27 mouse cellular contexts compared by ENCODE assay signal in the genomic region with DNA sequence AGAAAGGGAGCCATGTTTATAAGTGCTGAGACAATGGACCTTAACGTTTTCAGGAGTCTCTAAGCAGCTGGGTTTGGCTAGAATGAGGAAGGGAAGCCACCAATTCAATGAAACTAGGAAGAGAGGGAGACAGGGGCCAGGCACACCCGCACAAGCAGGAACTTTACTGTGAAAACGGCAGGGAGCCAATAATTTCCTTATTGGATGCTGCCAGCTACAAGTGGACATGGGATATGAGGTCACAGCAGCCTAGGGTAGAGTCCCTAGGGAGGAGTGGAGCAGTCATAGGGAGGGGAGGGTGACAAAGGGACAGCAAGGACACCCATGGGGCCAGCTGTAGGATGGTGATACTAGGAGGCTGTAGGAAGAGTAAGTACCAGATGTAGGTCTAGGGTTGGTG. TPM values are rescaled to one million over a fixed set of nuclear protein-coding genes. Genes with fewer than 3 reads are reported as not detected.
A peak's percentile ranks its signal among the peaks of the same experiment; 100 is the strongest.
DNase-seq lines count a peak whose midpoint lies in the region; ATAC-seq and TF ChIP-seq lines count a peak whose summit lies in the region.
"Had no signal": no experiment of that assay in that cellular context is flagged by ENCODE, and none has a peak within 500 bp of the region (broad histone marks: within the 10 kb centered on the region; RNA-seq: fewer than 3 reads in every experiment).

No protein-coding gene starts in this region.

- no peaks in the 10 kb centered on the region for H3K9me3 ChIP-seq in heart, embryonic 15.5 days (replicated peaks)
- no peaks in the 10 kb centered on the region for H3K9me3 ChIP-seq in liver, embryonic 13.5 days (replicated peaks)
- no peaks in the 10 kb centered on the region for H3K9me3 ChIP-seq in liver, embryonic 11.5 days (ENCODE audit: control insufficient read depth, low read length)
- no peaks in the 10 kb centered on the region for H3K9me3 ChIP-seq in hindbrain, embryonic 11.5 days (ENCODE audit: control insufficient read depth, low read length)
- H3K9me3 ChIP-seq: embryonic facial prominence, embryonic 13.5 days; forebrain, embryonic 12.5 days; G1E; hindbrain, embryonic 10.5 days; limb, embryonic 15.5 days; midbrain, embryonic 12.5 days; neural tube, embryonic 15.5 days had no signal

- peaks cover 9% of the 10 kb centered on the region for H3K36me3 ChIP-seq in heart, embryonic 15.5 days
- peaks cover 10% of the 10 kb centered on the region for H3K36me3 ChIP-seq in heart, adult 2 months (ENCODE audit: control insufficient read depth, insufficient read depth, low read length)
- peaks cover 15% of the 10 kb centered on the region for H3K36me3 ChIP-seq in liver, embryonic 13.5 days
- peaks cover 8% of the 10 kb centered on the region; the same call in 1 of the 2 replicates for H3K36me3 ChIP-seq in liver, embryonic 11.5 days (ENCODE audit: control insufficient read depth, insufficient read depth, low read length)
- H3K36me3 ChIP-seq in hindbrain, embryonic 11.5 days (ENCODE audit: control insufficient read depth, insufficient read depth, low read length) = no peaks in the 10 kb centered on the region
- H3K36me3 ChIP-seq: forebrain, embryonic 12.5 days; midbrain, embryonic 12.5 days; neural tube, embryonic 15.5 days had no signal

- H3K79me2 ChIP-seq in heart, adult 2 months (replicated peaks; ENCODE audit: control insufficient read depth, insufficient read depth, low read length) = no peaks in the 10 kb centered on the region; the same call in 1 of the 2 replicates

- H3K27me3 ChIP-seq in heart, embryonic 15.5 days = no peaks in the 10 kb centered on the region
- H3K27me3 ChIP-seq in heart, adult 2 months (ENCODE audit: control insufficient read depth, insufficient read depth, low read length) = no peaks in the 10 kb centered on the region
- H3K27me3 ChIP-seq in liver, embryonic 13.5 days = no peaks in the 10 kb centered on the region
- H3K27me3 ChIP-seq in liver, embryonic 11.5 days (replicated peaks; ENCODE audit: control insufficient read depth, insufficient read depth, low read length) = no peaks in the 10 kb centered on the region
- no peaks in the 10 kb centered on the region for H3K27me3 ChIP-seq in hindbrain, embryonic 11.5 days (ENCODE audit: control insufficient read depth, insufficient read depth, low read length)
- H3K27me3 ChIP-seq: CH12.LX; embryonic facial prominence, embryonic 13.5 days; limb, embryonic 15.5 days; neural tube, embryonic 15.5 days; Patski had no signal

- intact Hi-C loops in heart, adult 2 months (cut with DNase I) = loop anchor here (5.0 kb wide), 2 partner anchors 161 to 309 kb away; no protein-coding TSS in a partner anchor

- no peak overlapping the region for H3K9ac ChIP-seq in heart, embryonic 15.5 days
- no peak overlapping the region for H3K9ac ChIP-seq in heart, adult 2 months (ENCODE audit: low read depth, low read length)
- 0 out of 2 replicates have a peak overlapping the region, but pooled peaks have one; percentile 80 for H3K9ac ChIP-seq in liver, embryonic 13.5 days
- no peak overlapping the region for H3K9ac ChIP-seq in liver, embryonic 11.5 days (ENCODE audit: low read depth, low read length)
- H3K9ac ChIP-seq in hindbrain, embryonic 11.5 days (ENCODE audit: low read depth, low read length) = no peak overlapping the region
- H3K9ac ChIP-seq: embryonic facial prominence, embryonic 13.5 days; forebrain, embryonic 12.5 days; limb, embryonic 15.5 days; midbrain, embryonic 12.5 days; neural tube, embryonic 15.5 days had no signal

- no peak for DNase-seq in heart, adult 2 months
- no peak for DNase-seq in liver, embryonic 13.5 days
- DNase-seq in liver, embryonic 11.5 days (ENCODE audit: low spot score) = no peak
- DNase-seq in lung, postnatal 10 days = peak; percentile 67
- no peak for DNase-seq in hindbrain, embryonic 11.5 days (ENCODE audit: low spot score)
- DNase-seq: adrenal gland, adult 2 months; B cell, adult 2 months; cerebellum, adult 8-10 months; cerebellum, postnatal 36 days; embryo, embryonic 11 days; thymus, adult 18-20 months; thymus, postnatal 36 days had no signal

- no peak overlapping the region for H3K4me3 ChIP-seq in heart, embryonic 15.5 days
- no peak overlapping the region for H3K4me3 ChIP-seq in heart, adult 2 months
- no peak overlapping the region for H3K4me3 ChIP-seq in liver, embryonic 13.5 days (replicated peaks)
- no peak overlapping the region for H3K4me3 ChIP-seq in liver, embryonic 11.5 days (ENCODE audit: low read depth, low read length)
- no peak overlapping the region for H3K4me3 ChIP-seq in bone marrow macrophage, adult 2 months (ENCODE audit: insufficient read depth, low read length)
- no peak overlapping the region for H3K4me3 ChIP-seq in hindbrain, embryonic 11.5 days (ENCODE audit: low read depth, low read length)
- H3K4me3 ChIP-seq: embryonic facial prominence, embryonic 13.5 days; erythroblast, embryonic 14.5 days; forebrain, embryonic 12.5 days; hindbrain, embryonic 10.5 days; left cerebral cortex, adult 2 months; limb, embryonic 15.5 days; midbrain, embryonic 12.5 days; neural tube, embryonic 15.5 days had no signal

- ATAC-seq in heart, embryonic 15.5 days (replicated peaks; ENCODE audit: insufficient number of reproducible peaks, insufficient read depth, low FRiP score, low read depth) = no peak
- ATAC-seq in liver, embryonic 13.5 days (ENCODE audit: low read depth) = no peak
- no peak for ATAC-seq in liver, embryonic 11.5 days (replicated peaks; ENCODE audit: low FRiP score)
- no peak for ATAC-seq in hindbrain, embryonic 11.5 days (ENCODE audit: low FRiP score)
- ATAC-seq: hindbrain, postnatal 0 days; intestine, embryonic 16.5 days; Patski had no signal

- peaks cover 48% of the 10 kb centered on the region for H3K4me1 ChIP-seq in heart, embryonic 15.5 days (replicated peaks)
- H3K4me1 ChIP-seq in heart, adult 2 months (ENCODE audit: control insufficient read depth, insufficient read depth, low read length) = peaks cover 16% of the 10 kb centered on the region
- H3K4me1 ChIP-seq in liver, embryonic 13.5 days (replicated peaks) = peaks cover 75% of the 10 kb centered on the region
- H3K4me1 ChIP-seq in liver, embryonic 11.5 days (replicated peaks; ENCODE audit: control insufficient read depth, insufficient read depth, low read length) = peaks cover 41% of the 10 kb centered on the region
- H3K4me1 ChIP-seq in bone marrow macrophage, adult 2 months (ENCODE audit: control insufficient read depth, insufficient read depth, low read length) = peaks cover 40% of the 10 kb centered on the region
- no peaks in the 10 kb centered on the region for H3K4me1 ChIP-seq in hindbrain, embryonic 11.5 days (replicated peaks; ENCODE audit: control insufficient read depth, insufficient read depth, low read length)

- H3K27ac ChIP-seq in heart, embryonic 15.5 days = peak overlapping the region; percentile 97
- no peak overlapping the region for H3K27ac ChIP-seq in heart, adult 2 months
- peak overlapping the region; percentile 93 for H3K27ac ChIP-seq in liver, embryonic 13.5 days
- H3K27ac ChIP-seq in liver, embryonic 11.5 days (ENCODE audit: low read depth, low read length) = no peak overlapping the region
- H3K27ac ChIP-seq in bone marrow macrophage, adult 2 months (ENCODE audit: insufficient read depth, low read depth, low read length) = peak overlapping the region; percentile 17; the same call in 1 of the 2 replicates
- no peak overlapping the region for H3K27ac ChIP-seq in hindbrain, embryonic 11.5 days (ENCODE audit: low read depth, low read length)
- H3K27ac ChIP-seq: forebrain, embryonic 12.5 days; hindbrain, embryonic 10.5 days; hindbrain, postnatal 0 days; left cerebral cortex, adult 2 months; limb, embryonic 15.5 days; midbrain, embryonic 12.5 days; neural tube, embryonic 15.5 days had no signal

- H3K4me2 ChIP-seq in heart, embryonic 15.5 days = no peak overlapping the region
- H3K4me2 ChIP-seq in liver, embryonic 13.5 days = no peak overlapping the region
- no peak overlapping the region for H3K4me2 ChIP-seq in liver, embryonic 11.5 days
- no peak overlapping the region for H3K4me2 ChIP-seq in hindbrain, embryonic 11.5 days (replicated peaks; ENCODE audit: low read depth, low read length)
- H3K4me2 ChIP-seq: embryonic facial prominence, embryonic 13.5 days; forebrain, embryonic 12.5 days; limb, embryonic 15.5 days; midbrain, embryonic 12.5 days; neural tube, embryonic 15.5 days had no signal

- TF ChIP-seq CTCF in heart, adult 2 months (IDR thresholded peaks at IDR 0.05) = no peak
- TF ChIP-seq CTCF in bone marrow macrophage, adult 2 months (IDR thresholded peaks at IDR 0.05; ENCODE audit: low read depth, low read length) = no peak

- WGBS in heart, embryonic 15.5 days = 55% methylated on average over 3 of the region's 3 CpGs
- WGBS in heart, adult 2 months = 28% methylated on average over 3 of the region's 3 CpGs
- 46% methylated on average over 3 of the region's 3 CpGs for whole genome bisulfite sequencing in liver, embryonic 13.5 days (ENCODE audit: insufficient replicate concordance)
- 56% methylated on average over 3 of the region's 3 CpGs for WGBS in liver, embryonic 11.5 days
- 82% methylated on average over 3 of the region's 3 CpGs for WGBS in hindbrain, embryonic 11.5 days

- no peak for TF ChIP-seq EP300 in heart, adult 2 months (IDR thresholded peaks at IDR 0.05; ENCODE audit: insufficient read depth, low read depth, low read length)

- TF ChIP-seq POLR2A in heart, adult 2 months (IDR thresholded peaks at IDR 0.05; ENCODE audit: insufficient read depth, low read depth, low read length) = no peak
- no peak for TF ChIP-seq POLR2A in bone marrow macrophage, adult 2 months (IDR thresholded peaks at IDR 0.05; ENCODE audit: borderline replicate concordance, low read depth, low read length)

RNA-seq across cellular contexts. Expression of a gene that starts 6.1 kb away (rescaled TPM):
- 1.7 and 3.0 TPM in 2 replicates for polyA plus RNA-seq in heart, embryonic 15.5 days (2015; fragmentation: Nextera tagmentation; extraction: Ambion mirVana)
- total RNA-seq in heart, adult 2 months (2021) = under 1 TPM; 0.59 to 0.81 TPM
- polyA plus RNA-seq in heart, adult 2 months (2012; rRNA removed) = 0.59 and 0.61 TPM in 2 replicates
- polyA plus RNA-seq in liver, embryonic 13.5 days (2015; fragmentation: Nextera tagmentation; extraction: Ambion mirVana) = 0.78 and 0.88 TPM in 2 replicates
- polyA plus RNA-seq in liver, embryonic 11.5 days (2014; fragmentation: Nextera tagmentation; extraction: Ambion mirVana) = 0.80 and 0.84 TPM in 2 replicates
- 0.57 and 0.68 TPM in 2 replicates for polyA plus RNA-seq in bone marrow macrophage, adult 2 months (2012; ENCODE audit: insufficient read depth, insufficient read length, missing spikeins)
- 0.53 and 1.0 TPM in 2 replicates for polyA plus RNA-seq in hindbrain, embryonic 11.5 days (2014; fragmentation: Nextera tagmentation; extraction: Ambion mirVana)

RNA-seq across cellular contexts. Expression of a gene that starts 6.3 kb away (rescaled TPM):
- 34.9 and 37.2 TPM in 2 replicates for polyA plus RNA-seq in heart, embryonic 15.5 days (2015; fragmentation: Nextera tagmentation; extraction: Ambion mirVana)
- 10 to 100 TPM in 1 of 2 experiments, 1 to 10 TPM in 1; 7.6 to 10.2 TPM for total RNA-seq in heart, adult 2 months (2021)
- polyA plus RNA-seq in heart, adult 2 months (2012; rRNA removed) = 12.2 and 14.0 TPM in 2 replicates
- 20.7 and 21.7 TPM in 2 replicates for polyA plus RNA-seq in liver, embryonic 13.5 days (2015; fragmentation: Nextera tagmentation; extraction: Ambion mirVana)
- polyA plus RNA-seq in liver, embryonic 11.5 days (2014; fragmentation: Nextera tagmentation; extraction: Ambion mirVana) = 23.0 and 24.3 TPM in 2 replicates
- polyA plus RNA-seq in bone marrow macrophage, adult 2 months (2012; ENCODE audit: insufficient read depth, insufficient read length, missing spikeins) = 22.1 and 24.7 TPM in 2 replicates
- polyA plus RNA-seq in hindbrain, embryonic 11.5 days (2014; fragmentation: Nextera tagmentation; extraction: Ambion mirVana) = 18.4 and 21.0 TPM in 2 replicates

RNA-seq across cellular contexts. Expression of a gene that starts 19.5 kb away (rescaled TPM):
- 19.0 and 21.9 TPM in 2 replicates for polyA plus RNA-seq in heart, embryonic 15.5 days (2015; fragmentation: Nextera tagmentation; extraction: Ambion mirVana)
- total RNA-seq in heart, adult 2 months (2021) = 1 to 10 TPM; 3.5 to 6.2 TPM
- polyA plus RNA-seq in heart, adult 2 months (2012; rRNA removed) = 6.9 TPM in 2 replicates
- polyA plus RNA-seq in liver, embryonic 13.5 days (2015; fragmentation: Nextera tagmentation; extraction: Ambion mirVana) = 31.4 and 31.7 TPM in 2 replicates
- 20.6 and 21.5 TPM in 2 replicates for polyA plus RNA-seq in liver, embryonic 11.5 days (2014; fragmentation: Nextera tagmentation; extraction: Ambion mirVana)
- 19.5 and 20.9 TPM in 2 replicates for polyA plus RNA-seq in bone marrow macrophage, adult 2 months (2012; ENCODE audit: insufficient read depth, insufficient read length, missing spikeins)
- polyA plus RNA-seq in hindbrain, embryonic 11.5 days (2014; fragmentation: Nextera tagmentation; extraction: Ambion mirVana) = 20.7 and 22.2 TPM in 2 replicates

RNA-seq across cellular contexts. Expression of a gene that starts 30.0 kb away (rescaled TPM):
- 0.29 TPM in 2 replicates for polyA plus RNA-seq in heart, embryonic 15.5 days (2015; fragmentation: Nextera tagmentation; extraction: Ambion mirVana)
- total RNA-seq in heart, adult 2 months (2021) = under 1 TPM; 0.10 to 0.14 TPM
- 0.20 and 0.21 TPM in 2 replicates for polyA plus RNA-seq in heart, adult 2 months (2012; rRNA removed)
- 0.08 and 0.12 TPM in 2 replicates for polyA plus RNA-seq in liver, embryonic 13.5 days (2015; fragmentation: Nextera tagmentation; extraction: Ambion mirVana)
- 0.33 and 0.40 TPM in 2 replicates for polyA plus RNA-seq in liver, embryonic 11.5 days (2014; fragmentation: Nextera tagmentation; extraction: Ambion mirVana)
- 0.43 TPM in 1 of 2 replicates, not detected in the other for polyA plus RNA-seq in bone marrow macrophage, adult 2 months (2012; ENCODE audit: insufficient read depth, insufficient read length, missing spikeins)
- polyA plus RNA-seq in hindbrain, embryonic 11.5 days (2014; fragmentation: Nextera tagmentation; extraction: Ambion mirVana) = 0.21 and 0.96 TPM in 2 replicates

RNA-seq across cellular contexts. Expression of a gene that starts 45.2 kb away (rescaled TPM):
- 51.4 and 67.5 TPM in 2 replicates for polyA plus RNA-seq in heart, embryonic 15.5 days (2015; fragmentation: Nextera tagmentation; extraction: Ambion mirVana)
- total RNA-seq in heart, adult 2 months (2021) = 10 to 100 TPM; 29.9 to 31.7 TPM
- polyA plus RNA-seq in heart, adult 2 months (2012; rRNA removed) = 41.7 and 46.2 TPM in 2 replicates
- polyA plus RNA-seq in liver, embryonic 13.5 days (2015; fragmentation: Nextera tagmentation; extraction: Ambion mirVana) = 831 and 956 TPM in 2 replicates
- polyA plus RNA-seq in liver, embryonic 11.5 days (2014; fragmentation: Nextera tagmentation; extraction: Ambion mirVana) = 581 and 583 TPM in 2 replicates
- 473 and 496 TPM in 2 replicates for polyA plus RNA-seq in bone marrow macrophage, adult 2 months (2012; ENCODE audit: insufficient read depth, insufficient read length, missing spikeins)
- polyA plus RNA-seq in hindbrain, embryonic 11.5 days (2014; fragmentation: Nextera tagmentation; extraction: Ambion mirVana) = 34.8 and 35.4 TPM in 2 replicates

Comparison
In these comparisons a context has a peak if more than half of its experiments do, and no peak if none do; other contexts are left out.
1. H3K27ac ChIP-seq: peak in heart, embryonic 15.5 days (single experiment), liver, embryonic 13.5 days (single experiment) and bone marrow macrophage, adult 2 months (single experiment); none in heart, adult 2 months (single experiment), liver, embryonic 11.5 days (single experiment) and hindbrain, embryonic 11.5 days (single experiment).